Mouse (Mus musculus) left cerebral cortex, postnatal 14 days (tissue): ENCODE measurements around the gene Ttc4. TPM values are rescaled to one million over a fixed set of nuclear protein-coding genes. Genes with fewer than 3 reads are reported as not detected.

Experiments used
- DNase-seq, 2 experiments: peaks; one replicate each; pipeline ENCODE4 v3.0.0; 2021 to 2022; ENCODE audit warnings: low spot score in 2 of 2, mixed read lengths in 1 of 2
- intact Hi-C: fragments of 180-260 bp; cut with DNase I; formaldehyde crosslinking; loops from one replicate; pipeline ENCODE4 v1.15.1; 2025
- long read RNA-seq, 2 experiments: library from polyadenylated mRNA; stranded (forward); transcript quantifications; one replicate each; pipeline ENCODE4 v2.0.0; 2021
- total RNA-seq, 2 experiments: library from RNA; stranded (reverse); gene quantifications; 2 replicates each; pipeline ENCODE4 v1.2.3; 2021

The Ttc4 gene
- 10 to 100 TPM; 41.2 to 43.7 TPM for total RNA-seq
- long read RNA-seq, experiment 1, transcript Ttc4-201 (10 exons, 2,121 nt) = major isoform, 43 of 64 reads
- long read RNA-seq, experiment 1, partial matches to known transcripts = 4 of 64 reads
- long read RNA-seq, experiment 1, other reads (novel, unspliced or antisense) = 17 of 64 reads
- long read RNA-seq, experiment 2, transcript Ttc4-201 (10 exons, 2,121 nt) = major isoform, 53 of 86 reads
- long read RNA-seq, experiment 2, partial matches to known transcripts = 24 of 86 reads
- long read RNA-seq, experiment 2, other reads (novel, unspliced or antisense) = 8 of 86 reads

DNA sequence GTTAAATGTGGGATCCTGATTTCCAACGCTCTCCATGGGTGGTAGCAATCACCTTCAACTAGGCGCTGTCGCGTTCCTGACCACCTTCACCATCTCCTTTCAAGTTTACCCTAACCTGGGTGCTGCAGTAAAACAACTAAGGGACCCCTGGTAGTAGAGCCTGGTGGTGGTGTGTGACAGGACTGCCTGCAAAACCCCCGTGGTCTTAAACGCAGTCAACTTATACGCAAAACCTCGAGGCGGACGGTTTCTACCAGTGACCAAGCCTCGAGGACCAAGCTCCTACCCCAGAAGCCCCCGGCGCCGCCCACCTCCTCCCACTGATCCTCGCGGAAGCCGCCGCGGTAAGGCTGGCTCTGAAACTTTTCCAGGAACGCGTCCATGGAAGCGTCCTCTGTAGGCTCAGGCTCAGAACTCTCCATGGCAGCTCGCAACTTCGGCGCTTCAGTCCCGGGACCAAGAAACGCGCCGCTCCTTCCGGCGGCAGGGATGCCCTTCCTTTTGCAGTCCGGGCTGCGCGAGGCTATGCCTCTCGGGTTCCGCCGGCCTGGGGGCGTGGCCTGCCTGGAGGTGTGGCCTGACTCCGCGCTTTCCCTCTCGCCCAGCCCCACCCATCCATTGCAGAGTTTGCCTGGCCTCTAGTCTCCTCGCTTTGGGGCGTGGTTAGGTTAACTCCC, at the start of gene Ttc4:
TSS of gene Ttc4 (minus strand) at position 503 of the 677 bp plus-strand sequence.
- intact Hi-C loops = no loop called here
- peak; percentile 83 to 90 for DNase-seq

GRCm38 (mm10) chr4:106720631-106721030, 41.9 kb upstream of the Ttc4 start:
- intact Hi-C loops = no loop called here
- no peak for DNase-seq

- no peak for DNase-seq
- intact Hi-C loops = no loop called here
Observed at GRCm38 (mm10) chr4:106713622-106714021, 34.9 kb upstream of the Ttc4 start.

- DNase-seq = peak; percentile 85 to 88
- intact Hi-C loops = loop anchor here (1.0 kb wide), 2 partner anchors 77 to 94 kb away; no protein-coding TSS in a partner anchor
Observed at GRCm38 (mm10) chr4:106708408-106708807, 29.7 kb upstream of the Ttc4 start.

DNA sequence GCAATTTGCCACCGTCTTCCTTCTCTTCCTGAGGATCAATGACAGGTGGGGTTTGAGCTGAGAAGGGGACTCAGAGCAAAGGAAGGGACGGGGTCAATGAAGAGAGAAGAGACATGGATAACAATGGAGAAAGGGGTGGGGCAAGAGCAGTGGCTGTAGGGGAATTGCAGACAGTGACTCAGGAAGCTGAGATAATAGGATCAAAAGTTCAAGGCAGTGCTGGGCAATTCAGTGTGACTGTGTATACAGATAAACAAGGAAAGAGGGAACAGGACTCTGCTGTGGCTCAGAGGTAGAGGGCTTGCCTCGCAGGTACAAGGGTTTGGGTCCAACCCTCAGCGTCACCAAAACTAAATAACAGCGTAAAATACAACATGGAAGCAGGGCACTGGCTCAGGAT, 29.2 kb upstream of the Ttc4 start:
- intact Hi-C loops = loop anchor here (1.0 kb wide), 2 partner anchors 77 to 94 kb away; no protein-coding TSS in a partner anchor
- DNase-seq = no peak

GRCm38 (mm10) chr4:106705096-106705665, 26.4 kb upstream of the Ttc4 start:
- intact Hi-C loops = no loop called here
- DNase-seq = no peak

DNA sequence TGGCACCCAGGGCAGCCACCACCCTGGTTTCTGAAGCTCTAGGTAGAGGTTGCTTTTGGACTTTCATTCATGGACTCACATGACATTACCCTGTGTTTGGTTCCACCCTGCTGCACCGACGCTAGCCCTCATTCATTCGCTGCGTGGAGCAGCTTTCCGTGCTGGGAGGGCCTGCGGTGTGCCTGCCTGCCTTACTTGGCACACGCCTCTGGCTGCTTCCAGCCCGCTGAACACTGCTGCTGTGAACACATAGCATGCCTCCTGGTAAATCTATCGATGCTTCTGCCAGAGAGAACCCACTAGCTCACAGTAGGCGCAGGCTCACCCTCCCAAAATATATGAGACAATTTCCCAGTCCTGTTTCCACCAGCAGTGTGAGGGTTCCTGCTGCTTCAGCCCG, 25.7 kb upstream of the Ttc4 start:
- peak; percentile 65 to 80 for DNase-seq
- intact Hi-C loops = no loop called here

DNA sequence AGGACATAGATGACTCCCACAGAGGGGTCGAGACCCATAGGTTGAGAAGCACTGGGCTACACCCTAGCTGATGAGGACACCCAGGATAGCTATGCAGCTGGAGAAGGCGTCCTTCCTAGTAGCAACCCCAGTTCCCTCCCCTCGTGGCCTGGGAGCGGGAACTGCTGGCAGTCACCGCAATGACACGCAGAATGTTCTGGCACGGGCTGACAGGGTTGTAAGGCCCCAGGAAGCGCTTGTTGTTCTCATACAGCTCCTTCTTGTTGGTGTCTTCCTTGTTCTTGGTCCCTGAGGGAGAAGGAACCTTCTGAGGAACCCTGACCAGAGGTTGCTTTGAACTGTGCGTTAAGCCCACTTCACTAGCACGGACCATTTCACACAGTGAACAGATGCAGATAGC, 25.2 kb upstream of the Ttc4 start:
- intact Hi-C loops = no loop called here
- DNase-seq = no peak

GRCm38 (mm10) chr4:106700798-106701197, 22.1 kb upstream of the Ttc4 start:
- DNase-seq = peak; percentile 17 to 47
- intact Hi-C loops = no loop called here

- peak; percentile 24 to 54 for DNase-seq
Observed at GRCm38 (mm10) chr4:106699989-106700388, 21.2 kb upstream of the Ttc4 start.

DNA sequence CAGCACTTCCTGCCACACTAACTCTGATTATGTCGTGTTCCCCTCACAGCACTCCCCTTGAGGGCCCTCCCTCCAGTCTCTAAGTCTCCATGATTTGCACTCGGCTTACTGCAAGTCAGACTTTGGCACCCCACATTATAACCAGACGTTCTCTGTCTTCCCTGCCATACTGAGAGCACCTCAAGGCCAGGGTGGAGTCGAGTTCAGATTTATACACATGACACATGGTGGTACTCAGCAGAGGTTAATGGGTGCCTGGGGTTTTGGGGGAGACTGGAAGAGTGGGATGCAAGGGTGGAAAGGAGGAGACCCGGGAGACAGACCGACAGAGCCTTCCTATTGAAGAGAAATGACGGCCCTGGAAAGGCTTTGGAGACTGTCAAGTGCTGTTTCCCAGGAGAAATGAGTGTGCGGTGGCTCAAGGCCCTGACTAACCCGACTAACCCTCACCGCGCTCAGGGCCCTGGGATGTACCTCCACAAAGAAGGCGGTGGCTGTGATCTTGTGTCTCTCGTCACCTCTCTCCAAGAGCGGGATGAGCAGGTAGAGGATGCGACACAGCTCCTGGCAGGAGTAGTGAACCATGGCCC, 15.2 kb upstream of the Ttc4 start:
- intact Hi-C loops = no loop called here
- DNase-seq = no peak

More at GRCm38 (mm10) chr4:106699989-106700388, 21.2 kb upstream of the Ttc4 start:
- intact Hi-C loops = no loop called here

GRCm38 (mm10) chr4:106688636-106689296, 10.0 kb upstream of the Ttc4 start:
- no peak for DNase-seq
- intact Hi-C loops = no loop called here

DNA sequence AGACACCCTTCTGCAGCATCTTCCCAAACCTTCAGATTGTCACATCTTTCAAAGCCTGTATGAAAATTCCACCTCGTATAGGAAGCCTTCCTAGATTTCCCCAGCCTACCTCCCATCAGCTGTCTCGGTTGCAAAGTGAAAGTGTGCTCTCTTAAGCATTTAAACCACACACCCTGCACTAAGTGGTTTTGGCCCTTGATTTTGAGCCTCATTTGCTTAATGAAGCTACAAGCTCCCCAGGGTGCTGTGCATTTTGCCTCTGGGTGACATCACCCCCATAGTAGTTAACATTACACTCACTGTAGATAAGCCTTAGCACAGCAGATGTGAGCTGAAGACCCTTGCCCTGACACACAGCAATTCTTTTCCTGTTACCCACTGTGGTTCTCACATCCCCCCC, 2.2 kb upstream of the Ttc4 start:
- DNase-seq = no peak
- intact Hi-C loops = no loop called here

DNA sequence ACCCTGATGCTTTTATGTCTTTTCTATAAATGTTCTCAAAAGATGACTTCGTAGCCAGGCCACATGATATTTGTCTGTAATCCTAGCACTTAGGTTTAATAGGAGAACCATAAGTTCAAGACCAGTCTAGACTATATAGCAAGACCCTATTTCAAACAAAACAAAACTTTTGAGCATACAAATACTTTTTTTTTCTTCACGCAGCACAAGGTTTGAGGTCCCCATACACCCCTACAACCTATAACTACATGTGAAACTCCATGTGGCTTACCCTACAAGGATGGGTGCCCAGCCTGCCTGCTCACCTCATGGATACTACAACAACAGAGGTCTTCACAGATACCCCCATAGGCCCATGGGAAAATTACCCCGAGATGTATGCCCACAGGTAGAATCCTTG, 408 bp upstream of the Ttc4 start:
- intact Hi-C loops = no loop called here
- no peak for DNase-seq

DNA sequence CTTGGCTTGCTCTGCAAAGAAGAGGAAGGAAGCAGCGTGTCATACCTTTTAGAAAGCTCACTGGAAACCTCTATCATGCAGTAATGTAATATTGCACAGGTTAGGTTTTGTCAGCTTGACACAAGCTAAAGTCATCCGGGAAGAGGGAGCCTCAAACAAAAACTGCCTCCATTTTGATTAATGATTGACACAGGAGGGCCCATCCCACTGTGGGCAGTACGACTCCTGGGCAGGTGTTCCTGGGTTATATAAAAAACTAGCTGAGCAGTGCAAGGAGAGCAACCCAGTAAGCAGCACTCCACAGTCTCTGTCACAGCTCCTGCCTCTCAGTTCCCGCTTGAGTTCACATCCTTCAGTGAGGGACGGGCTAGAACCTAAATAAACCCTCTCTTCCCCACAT, 2.0 kb downstream of the Ttc4 start:
- no peak for DNase-seq
- intact Hi-C loops = no loop called here

GRCm38 (mm10) chr4:106666546-106666945, 12.2 kb downstream of the Ttc4 start:
- no peak for DNase-seq
- intact Hi-C loops = no loop called here

GRCm38 (mm10) chr4:106665673-106666072, 13.1 kb downstream of the Ttc4 start:
- DNase-seq = no peak
- intact Hi-C loops = no loop called here

DNA sequence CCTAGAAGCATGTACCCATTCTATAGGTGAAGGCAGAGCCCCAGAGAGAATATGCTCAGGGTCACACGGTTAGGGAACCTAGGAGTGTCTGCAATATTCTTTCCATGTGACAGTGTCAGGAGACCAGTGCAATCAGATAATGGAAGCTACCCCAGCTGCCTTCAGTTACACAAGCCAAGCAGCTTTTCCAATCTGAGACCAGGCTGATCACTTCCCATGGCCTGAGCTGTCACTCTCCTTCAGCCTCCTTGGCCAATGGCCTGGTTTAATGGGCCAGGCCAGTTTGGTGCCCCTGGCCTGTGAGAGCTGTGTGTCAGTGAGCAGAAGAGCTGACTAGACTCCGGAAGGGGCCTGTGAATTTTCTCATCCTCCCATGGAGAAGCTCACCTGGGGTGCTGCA, 13.5 kb downstream of the Ttc4 start:
- no peak for DNase-seq
- intact Hi-C loops = no loop called here

DNA sequence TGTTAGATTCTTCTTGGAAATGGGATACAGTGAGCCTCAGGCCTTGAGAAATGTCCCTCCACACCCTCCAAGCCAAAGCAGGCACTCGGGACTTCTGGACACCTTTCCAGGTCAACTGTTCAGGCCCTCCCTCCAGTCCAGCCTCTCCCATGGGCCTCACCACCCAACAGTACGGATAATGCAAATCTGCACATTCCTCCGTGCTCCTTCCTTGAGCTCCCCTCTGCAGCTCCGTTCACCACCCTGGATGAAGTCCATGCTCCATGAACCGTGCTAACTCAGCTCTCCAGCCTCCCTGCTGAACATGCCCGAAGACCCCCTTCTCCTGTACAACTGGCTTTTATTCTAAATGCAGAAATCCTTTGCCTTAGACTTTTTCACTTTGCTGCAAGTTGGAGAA, 14.0 kb downstream of the Ttc4 start:
- no peak for DNase-seq
- intact Hi-C loops = no loop called here

- intact Hi-C loops = no loop called here
- DNase-seq = no peak
Observed at GRCm38 (mm10) chr4:106663956-106664470, 14.7 kb downstream of the Ttc4 start.
